Mouse (Mus musculus) liver, embryonic 14.5 days (tissue): Measurements from ENCODE around the gene Cym. TPM values are rescaled to one million over a fixed set of nuclear protein-coding genes. Genes with fewer than 3 reads are reported as not detected.

Experiments
- ATAC-seq: fragments of 200-750 bp; cut with Nextera tagmentation; 2 replicates; pipeline ENCODE4 v1.8.0; 2017; ENCODE audit warnings: moderate number of reproducible peaks, mild to moderate bottlenecking, moderate library complexity; ENCODE audit not compliant: insufficient read depth
- DNase-seq, 3 experiments: peaks; one replicate each; pipeline ENCODE4 v3.0.0-alpha.2; 2012 to 2013; ENCODE audit warnings: low read depth in 3 of 3, low spot score in 3 of 3
- H3K27ac ChIP-seq: fragments of 300-500 bp; sonication (generic); 2 replicates; pipeline ENCODE4 v1.5.1; 2014; ENCODE audit warnings: moderate library complexity, mild to moderate bottlenecking, control low read depth, inconsistent platforms
- H3K27me3 ChIP-seq: fragments of 300-500 bp; sonication (generic); 2 replicates; pipeline ENCODE4 v1.6.1; 2014; ENCODE audit warnings: mild to moderate bottlenecking, low read length, moderate library complexity; ENCODE audit not compliant: control insufficient read depth, insufficient read depth
- H3K36me3 ChIP-seq: fragments of 300-500 bp; sonication (generic); replicated peaks from 2 replicates; pipeline ENCODE4 v1.6.1; 2014; ENCODE audit warnings: low read depth; ENCODE audit not compliant: control insufficient read depth, insufficient read depth
- H3K4me1 ChIP-seq, 2 experiments: fragments of 200-500 bp in 1 of 2; fragments of 300-500 bp in 1 of 2; sonication (generic) in 1 of 2; replicated peaks; 2 replicates each; pipeline ENCODE4 v1.6.1; 2012 to 2014; ENCODE audit warnings: antibody characterized with exemption in 1 of 2, inconsistent platforms in 1 of 2, low read length in 1 of 2; ENCODE audit not compliant: control insufficient read depth in 2 of 2, insufficient read depth in 2 of 2
- H3K4me2 ChIP-seq: fragments of 300-500 bp; sonication (generic); 2 replicates; pipeline ENCODE4 v1.6.1; 2014; ENCODE audit warnings: low read depth, mild to moderate bottlenecking, control low read depth, moderate library complexity
- H3K4me3 ChIP-seq, 2 experiments: fragments of 200-500 bp in 1 of 2; fragments of 300-500 bp in 1 of 2; sonication (generic) in 1 of 2; 2 replicates each; pipeline ENCODE4 v1.5.1; 2012 to 2014; ENCODE audit warnings: low read depth in 2 of 2, low read length in 2 of 2, mild to moderate bottlenecking in 2 of 2, control low read depth in 1 of 2, inconsistent platforms in 1 of 2, moderate library complexity in 1 of 2; ENCODE audit not compliant: insufficient read depth in 1 of 2
- H3K9ac ChIP-seq: fragments of 300-500 bp; sonication (generic); replicated peaks from 2 replicates; pipeline ENCODE4 v1.6.1; 2014; ENCODE audit warnings: mild to moderate bottlenecking, control low read depth, moderate library complexity
- H3K9me3 ChIP-seq: fragments of 300-500 bp; sonication (generic); 2 replicates; pipeline ENCODE4 v1.6.1; 2016; ENCODE audit warnings: low read length, mixed read lengths; ENCODE audit not compliant: control insufficient read depth
- CTCF ChIP-seq: IDR thresholded peaks from 2 replicates; pipeline ENCODE4 v1.5.1; 2016; ENCODE audit warnings: antibody characterized with exemption, low read depth, control low read depth
- EP300 ChIP-seq: IDR thresholded peaks from 2 replicates; pipeline ENCODE4 v1.6.1; 2016; ENCODE audit warnings: antibody characterized with exemption, low read depth
- WGBS: fragments of 180-500 bp; shearing (Covaris S2); extraction: QIAGEN DNeasy Blood & Tissue Kit; methylation state at CpG from one replicate; pipeline ENCODE4 v1.1.7; 2014; ENCODE audit not compliant: insufficient replicate concordance; 5-methylcytosine and 5-hydroxymethylcytosine counted together
- polyA plus RNA-seq, 2 experiments: library from polyadenylated mRNA; depleted of rRNA in 1 of 2; stranded (reverse) in 1 of 2; unstranded in 1 of 2; fragments of >200 nt; fragmentation: Nextera tagmentation in 1 of 2; extraction: Ambion mirVana in 1 of 2; gene quantifications; 2 replicates each; pipeline versions ENCODE4 v1.2.1 to v1.2.3; 2012 to 2014

The Cym gene
- polyA plus RNA-seq, 2 experiments = 0.08 to 0.20 TPM

DNA sequence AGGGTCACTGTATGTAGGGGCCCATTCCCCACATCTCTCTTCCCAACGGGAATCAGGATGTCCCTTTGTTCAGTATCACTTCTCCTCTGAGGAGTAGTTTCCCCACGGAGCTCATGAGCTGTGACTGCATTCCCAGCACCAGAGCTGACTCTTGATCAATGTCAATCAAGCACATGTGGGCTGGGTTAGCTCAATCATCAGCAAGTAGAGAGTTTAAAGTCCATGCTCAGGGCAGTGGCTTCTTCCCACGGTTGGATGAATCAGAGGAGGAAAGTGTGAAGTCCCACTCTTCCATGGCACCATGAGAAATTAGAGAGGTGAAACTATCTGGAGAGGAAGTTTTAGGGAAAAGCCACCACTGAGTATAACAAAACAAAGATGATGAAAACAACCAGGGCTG is 27.5 kb upstream of the Cym start:
- TF ChIP-seq CTCF = no peak
- H3K4me2 ChIP-seq = no peak overlapping the region
- no peaks in the 10 kb centered on the region for H3K9me3 ChIP-seq
- WGBS = 37% methylated on average over 3 of the region's 3 CpGs
- H3K4me3 ChIP-seq = no peak overlapping the region
- no peaks in the 10 kb centered on the region for H3K27me3 ChIP-seq
- H3K27ac ChIP-seq = no peak overlapping the region
- no peak overlapping the region for H3K9ac ChIP-seq
- ATAC-seq = no peak
- H3K36me3 ChIP-seq = no peaks in the 10 kb centered on the region
- no peaks in the 10 kb centered on the region for H3K4me1 ChIP-seq
- no peak for DNase-seq

DNA sequence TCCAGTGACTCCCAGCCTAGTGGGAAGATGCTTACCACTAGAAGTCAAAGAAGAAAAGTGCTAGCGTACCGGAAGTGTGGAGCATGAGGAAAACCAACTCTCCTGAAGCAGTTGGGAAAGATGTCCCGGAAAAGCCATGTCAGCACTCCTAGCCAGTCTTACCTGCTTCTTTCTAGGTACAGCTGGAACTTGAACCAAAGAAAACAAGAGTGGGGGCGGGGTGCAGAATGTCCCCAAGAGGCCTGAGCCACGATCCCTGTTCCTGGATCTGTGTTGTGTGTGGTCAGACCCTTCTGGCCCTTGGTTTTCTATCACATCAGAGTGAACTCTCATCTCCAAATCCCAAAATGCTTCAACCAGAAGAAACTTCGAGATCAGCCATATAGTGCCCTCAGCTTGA is 25.3 kb upstream of the Cym start:
- Histone ChIP-seq H3K9me3 (no peaks in the 10 kb centered on the region), H3K4me1 (no peaks in the 10 kb centered on the region), H3K4me2 (no peak overlapping the region), H3K36me3 (no peaks in the 10 kb centered on the region), H3K4me3 (no peak overlapping the region), H3K9ac (no peak overlapping the region), H3K27me3 (no peaks in the 10 kb centered on the region), H3K27ac (no peak overlapping the region)
- DNase-seq = no peak
- 62% methylated on average over 6 of the region's 6 CpGs for WGBS
- TF ChIP-seq CTCF = no peak
- no peak for TF ChIP-seq EP300
- no peak for ATAC-seq

DNA sequence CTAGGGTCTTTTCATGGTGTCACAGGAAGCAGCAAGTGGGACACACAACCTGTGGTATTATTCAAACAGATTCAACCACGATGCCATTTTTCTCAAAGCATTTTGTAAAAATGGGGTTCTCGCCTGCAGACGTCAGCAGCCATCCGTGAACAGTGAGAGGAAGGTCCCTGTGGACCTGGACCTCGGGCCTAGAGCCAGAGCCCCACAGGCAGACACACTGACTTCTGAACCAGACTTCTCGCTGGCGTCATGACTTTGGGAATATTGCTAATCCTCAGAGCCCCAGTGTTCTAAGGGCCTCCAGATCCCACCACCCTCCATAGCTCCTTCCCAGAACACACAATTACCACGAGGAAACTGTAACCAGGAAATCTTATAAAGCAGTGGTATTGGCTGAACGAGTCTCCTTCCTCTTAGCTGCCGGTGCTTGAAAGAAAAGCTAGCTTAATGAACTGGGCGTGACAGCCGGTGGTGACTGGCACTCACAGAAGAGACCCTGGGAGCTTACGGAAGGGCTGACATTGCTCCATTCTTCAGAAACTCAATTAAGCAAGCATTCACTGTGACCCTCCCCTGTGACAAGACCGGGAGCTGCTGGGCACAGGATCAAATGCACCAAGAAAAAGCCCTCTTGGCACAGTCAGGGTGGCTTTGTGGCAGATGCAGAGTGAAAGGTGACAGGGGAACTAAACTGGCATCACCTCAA is 20.0 kb upstream of the Cym start:
- no peak overlapping the region for H3K27ac ChIP-seq
- ATAC-seq = no peak
- no peak for TF ChIP-seq CTCF
- TF ChIP-seq EP300 = no peak
- WGBS = 40% methylated on average over 14 of the region's 14 CpGs
- H3K27me3 ChIP-seq = no peaks in the 10 kb centered on the region
- no peaks in the 10 kb centered on the region for H3K36me3 ChIP-seq
- H3K4me3 ChIP-seq = no peak overlapping the region
- no peaks in the 10 kb centered on the region for H3K9me3 ChIP-seq
- DNase-seq = no peak
- no peak overlapping the region for H3K4me2 ChIP-seq
- H3K9ac ChIP-seq = no peak overlapping the region
- no peaks in the 10 kb centered on the region for H3K4me1 ChIP-seq

DNA sequence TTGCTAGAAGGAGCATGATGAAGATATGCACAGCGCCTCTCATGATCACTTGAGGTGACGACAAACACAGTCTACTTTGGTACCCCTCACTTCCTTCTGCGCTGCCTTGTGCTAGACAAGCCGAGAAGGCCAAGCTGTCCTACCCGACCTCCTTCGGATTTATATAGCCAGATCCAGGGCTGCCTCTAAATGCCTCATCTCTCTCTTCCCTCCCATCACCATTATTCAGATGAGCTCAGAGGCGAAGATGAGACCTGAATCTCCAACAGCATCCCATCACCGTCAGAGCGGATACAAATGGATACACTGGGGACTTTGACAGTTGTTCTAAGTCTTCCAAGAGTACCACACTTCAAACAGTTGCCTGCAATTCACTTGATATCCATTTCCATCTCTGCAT is 18.1 kb upstream of the Cym start, which contains the start of gene Prok1:
TSS of gene Prok1 (minus strand) at position 101 of the 400 bp plus-strand sequence.
- H3K9me3 ChIP-seq = no peaks in the 10 kb centered on the region
- no peak within 1 kb of the TSS for H3K27ac ChIP-seq
- H3K9ac ChIP-seq = no peak within 1 kb of the TSS
- H3K4me2 ChIP-seq = no peak within 1 kb of the TSS
- no peaks in the 10 kb centered on the region for H3K27me3 ChIP-seq
- no peaks in the 10 kb centered on the region for H3K36me3 ChIP-seq
- no peaks in the 10 kb centered on the region for H3K4me1 ChIP-seq
- ATAC-seq (no peak), DNase-seq (no peak)
- H3K4me3 ChIP-seq = no peak within 1 kb of the TSS
- 74% methylated on average over 9 of the region's 9 CpGs for WGBS
- no peak for TF ChIP-seq CTCF
- TF ChIP-seq EP300 = no peak

DNA sequence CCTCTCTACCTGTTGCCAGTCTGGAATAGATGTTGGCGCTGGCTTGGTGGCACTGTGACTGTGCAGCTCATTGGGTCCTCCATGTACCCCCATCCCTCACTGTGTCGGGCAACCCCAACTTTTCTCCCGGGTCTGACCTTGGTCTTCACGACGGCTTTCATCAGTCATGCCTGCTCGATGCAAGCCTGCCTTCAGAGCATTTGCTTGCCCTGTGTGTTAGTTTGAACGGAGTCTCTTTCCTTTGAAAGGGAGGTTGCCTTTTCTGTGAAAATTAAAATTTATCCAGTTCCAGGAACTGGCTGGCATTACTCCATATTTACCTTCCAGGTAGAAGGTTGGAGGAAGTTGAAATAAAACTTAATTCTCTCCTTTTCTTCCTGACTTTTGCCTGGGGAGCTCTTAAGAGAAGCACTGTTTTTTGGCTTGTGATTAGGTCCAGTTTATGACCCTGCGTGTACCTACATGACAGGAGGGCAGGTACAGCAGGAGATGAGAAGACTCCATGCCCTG is 17.0 kb upstream of the Cym start:
- 63% methylated on average over 8 of the region's 8 CpGs for WGBS
- Histone ChIP-seq H3K4me1 (no peaks in the 10 kb centered on the region), H3K9ac (no peak overlapping the region), H3K27ac (no peak overlapping the region), H3K27me3 (no peaks in the 10 kb centered on the region), H3K9me3 (no peaks in the 10 kb centered on the region), H3K36me3 (no peaks in the 10 kb centered on the region), H3K4me2 (no peak overlapping the region), H3K4me3 (no peak overlapping the region)
- no peak for DNase-seq
- ATAC-seq = no peak
- TF ChIP-seq CTCF (no peak), EP300 (no peak)
